Mouse (Mus musculus) liver, postnatal 0 days (tissue): ENCODE data around the gene Ppm1h. TPM values are rescaled to one million over a fixed set of nuclear protein-coding genes. Genes with fewer than 3 reads are reported as not detected.

Experiments used
- ATAC-seq: fragments of 200-750 bp; cut with Nextera tagmentation; 2 replicates; pipeline ENCODE4 v1.8.0; 2017; ENCODE audit warnings: mild to moderate bottlenecking, moderate library complexity
- DNase-seq: peaks from one replicate; pipeline ENCODE4 v3.0.0-alpha.2; 2016
- H3K27ac ChIP-seq: fragments of 300-500 bp; sonication (generic); 2 replicates; pipeline ENCODE4 v1.5.1; 2014; ENCODE audit warnings: antibody characterized with exemption, moderate library complexity, mild to moderate bottlenecking, low read depth
- H3K27me3 ChIP-seq: fragments of 300-500 bp; sonication (generic); 2 replicates; pipeline ENCODE4 v1.6.1; 2014; ENCODE audit warnings: low read length, control low read depth, mixed read lengths; ENCODE audit not compliant: insufficient read depth
- H3K36me3 ChIP-seq: fragments of 300-500 bp; sonication (generic); replicated peaks from 2 replicates; pipeline ENCODE4 v1.6.1; 2014; ENCODE audit warnings: mild to moderate bottlenecking, control low read depth, low read length, moderate library complexity, mixed read lengths; ENCODE audit not compliant: insufficient read depth
- H3K4me1 ChIP-seq: fragments of 300-500 bp; sonication (generic); 2 replicates; pipeline ENCODE4 v1.6.1; 2014; ENCODE audit warnings: antibody characterized with exemption, mild to moderate bottlenecking, control low read depth; ENCODE audit not compliant: insufficient read depth
- H3K4me2 ChIP-seq: fragments of 300-500 bp; sonication (generic); 2 replicates; pipeline ENCODE4 v1.6.1; 2014; ENCODE audit warnings: low read depth, mild to moderate bottlenecking, low read length, moderate library complexity, mixed read lengths
- H3K4me3 ChIP-seq: fragments of 300-500 bp; sonication (generic); 2 replicates; pipeline ENCODE4 v1.5.1; 2014; ENCODE audit warnings: low read depth, low read length
- H3K9ac ChIP-seq: fragments of 300-500 bp; sonication (generic); replicated peaks from 2 replicates; pipeline ENCODE4 v1.6.1; 2014; ENCODE audit warnings: mild to moderate bottlenecking, moderate library complexity
- H3K9me3 ChIP-seq: fragments of 300-500 bp; sonication (generic); 2 replicates; pipeline ENCODE4 v1.6.1; 2016; ENCODE audit warnings: mild to moderate bottlenecking, control low read depth, low read length, mixed read lengths
- CTCF ChIP-seq: sonication (generic); IDR thresholded peaks from 2 replicates; pipeline ENCODE4 v1.5.1; 2016; ENCODE audit warnings: antibody characterized with exemption, low read depth
- EP300 ChIP-seq: IDR thresholded peaks from 2 replicates; pipeline ENCODE4 v1.6.1; 2016; ENCODE audit warnings: antibody characterized with exemption, low read depth, mild to moderate bottlenecking
- WGBS: fragments of 180-500 bp; shearing (Covaris S2); extraction: QIAGEN DNeasy Blood & Tissue Kit; methylation state at CpG from one replicate; pipeline ENCODE4 v1.1.7; 2014; ENCODE audit not compliant: insufficient replicate concordance; 5-methylcytosine and 5-hydroxymethylcytosine counted together
- polyA plus RNA-seq: library from polyadenylated mRNA; unstranded; fragments of >200 nt; fragmentation: Nextera tagmentation; extraction: Ambion mirVana; gene quantifications from 2 replicates; pipeline ENCODE4 v1.2.1, GENCODE M21; 2015

Ppm1h gene
- polyA plus RNA-seq, result 3.1 and 3.9 TPM in 2 replicates

- Histone ChIP-seq H3K4me1 (peaks cover 8% of the 10 kb centered on the region; the same call in 1 of the 2 replicates), H3K9ac (peak within 1 kb of the TSS; percentile 63), H3K27ac (peak within 1 kb of the TSS; percentile 78), H3K9me3 (no peaks in the 10 kb centered on the region), H3K27me3 (peaks cover 12% of the 10 kb centered on the region; the same call in 1 of the 2 replicates), H3K4me3 (peak within 1 kb of the TSS; percentile 74), H3K4me2 (peak within 1 kb of the TSS; percentile 89), H3K36me3 (no peaks in the 10 kb centered on the region)
- 1% methylated on average over 65 of the region's 94 CpGs for WGBS
- DNase-seq, result peak; percentile 75
- peak; percentile 81 for ATAC-seq
- TF ChIP-seq CTCF, result peak; percentile 53
- TF ChIP-seq EP300, result no peak
Measured at GRCm38 (mm10) chr10:122678541-122679436, at the start of gene Ppm1h. Ppm1h (plus strand) TSS chr10:122678762.

DNA sequence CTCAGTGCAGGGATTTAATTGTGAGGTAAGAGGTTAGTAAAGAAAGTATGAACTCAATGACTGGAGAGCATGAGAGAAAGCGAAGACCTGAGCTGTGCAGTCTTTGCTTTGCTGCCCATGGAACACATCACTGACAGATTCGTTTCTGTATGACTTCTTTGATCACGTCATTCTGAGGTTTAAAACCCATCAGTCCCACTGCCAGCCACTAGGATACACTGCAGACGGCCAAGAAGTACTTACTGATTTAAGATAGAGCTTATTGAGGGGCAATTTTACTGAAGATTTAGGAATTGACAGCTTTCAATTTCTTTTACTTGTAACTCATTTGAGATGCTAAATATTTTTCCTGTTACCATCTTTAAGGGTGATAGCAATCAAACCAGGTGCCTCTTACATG, 49.6 kb upstream of the Ppm1h start:
- Histone ChIP-seq H3K36me3 (no peaks in the 10 kb centered on the region), H3K27me3 (no peaks in the 10 kb centered on the region), H3K4me2 (no peak overlapping the region), H3K9ac (no peak overlapping the region), H3K4me3 (no peak overlapping the region), H3K9me3 (no peaks in the 10 kb centered on the region), H3K27ac (no peak overlapping the region), H3K4me1 (no peaks in the 10 kb centered on the region)
- ATAC-seq, result no peak
- no peak for DNase-seq
- 60% methylated on average over 4 of the region's 4 CpGs for WGBS
- TF ChIP-seq EP300 (no peak), CTCF (no peak)

DNA sequence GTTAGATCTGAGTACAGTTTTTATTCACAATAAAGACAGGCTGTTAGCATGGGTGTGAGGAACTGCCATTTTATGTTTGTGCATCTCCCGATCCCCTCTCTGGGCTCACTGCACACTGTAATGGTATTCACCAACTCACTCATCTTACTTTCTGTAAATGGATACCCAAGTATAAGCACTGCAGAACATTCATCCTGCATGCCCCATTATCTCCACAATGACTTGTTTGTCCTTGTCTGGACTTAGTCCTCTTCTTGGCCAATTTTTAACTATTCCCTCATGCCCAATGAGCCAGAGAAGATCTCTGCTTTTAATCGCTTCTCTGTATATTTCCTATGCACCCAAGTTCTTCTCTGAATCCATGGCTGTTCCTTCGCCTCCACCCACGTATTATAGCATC, 38.7 kb upstream of the Ppm1h start:
- WGBS, result 54% methylated on average over 4 of the region's 4 CpGs
- Histone ChIP-seq H3K36me3 (no peaks in the 10 kb centered on the region), H3K4me2 (no peak overlapping the region), H3K9me3 (no peaks in the 10 kb centered on the region), H3K27ac (no peak overlapping the region), H3K4me1 (peaks cover 3% of the 10 kb centered on the region; the same call in 1 of the 2 replicates), H3K27me3 (no peaks in the 10 kb centered on the region), H3K9ac (no peak overlapping the region), H3K4me3 (no peak overlapping the region)
- ATAC-seq (peak; percentile 57), DNase-seq (no peak)
- no peak for TF ChIP-seq CTCF
- no peak for TF ChIP-seq EP300

- no peak for ATAC-seq
Measured at GRCm38 (mm10) chr10:122641263-122641795, 37.2 kb upstream of the Ppm1h start.

GRCm38 (mm10) chr10:122642125-122642524, 36.4 kb upstream of the Ppm1h start:
- ATAC-seq (no peak), DNase-seq (no peak)
- Histone ChIP-seq H3K27me3 (no peaks in the 10 kb centered on the region), H3K9ac (no peak overlapping the region), H3K36me3 (no peaks in the 10 kb centered on the region), H3K4me2 (no peak overlapping the region), H3K9me3 (no peaks in the 10 kb centered on the region), H3K27ac (no peak overlapping the region), H3K4me1 (peaks cover 3% of the 10 kb centered on the region; the same call in 1 of the 2 replicates), H3K4me3 (no peak overlapping the region)
- WGBS, result 72% methylated on average over 4 of the region's 4 CpGs
- TF ChIP-seq CTCF, result no peak
- TF ChIP-seq EP300, result no peak

More at GRCm38 (mm10) chr10:122641263-122641795, 37.2 kb upstream of the Ppm1h start:
- Histone ChIP-seq H3K4me1 (peaks cover 3% of the 10 kb centered on the region; the same call in 1 of the 2 replicates), H3K4me3 (no peak overlapping the region), H3K9ac (no peak overlapping the region), H3K27me3 (no peaks in the 10 kb centered on the region), H3K4me2 (no peak overlapping the region), H3K36me3 (no peaks in the 10 kb centered on the region), H3K9me3 (no peaks in the 10 kb centered on the region), H3K27ac (no peak overlapping the region)
- DNase-seq, result no peak
- 55% methylated on average over 8 of the region's 8 CpGs for WGBS
- no peak for TF ChIP-seq EP300
- no peak for TF ChIP-seq CTCF

DNA sequence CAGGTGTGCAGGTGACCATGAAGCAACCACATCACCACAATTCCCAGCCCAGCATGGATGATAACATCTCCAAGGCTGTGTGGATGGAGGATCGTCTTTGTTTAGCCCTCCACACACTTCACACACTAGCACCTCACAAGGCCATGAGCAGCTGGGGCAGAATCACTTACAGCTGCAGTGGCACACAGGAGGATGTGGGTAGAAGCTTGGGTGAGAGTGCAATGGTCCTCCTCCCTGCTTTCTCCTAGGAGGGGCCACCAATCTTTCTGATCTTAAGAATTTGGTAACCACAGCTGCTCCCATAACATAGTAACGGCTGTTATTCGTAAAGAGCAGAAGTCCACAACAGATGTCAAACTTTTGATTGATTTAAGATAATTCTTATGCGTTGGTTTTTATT, 26.6 kb upstream of the Ppm1h start:
- TF ChIP-seq CTCF (no peak), EP300 (no peak)
- 70% methylated on average over 4 of the region's 4 CpGs for WGBS
- Histone ChIP-seq H3K4me3 (no peak overlapping the region), H3K4me1 (no peaks in the 10 kb centered on the region), H3K4me2 (no peak overlapping the region), H3K9me3 (no peaks in the 10 kb centered on the region), H3K27ac (no peak overlapping the region), H3K9ac (no peak overlapping the region), H3K27me3 (no peaks in the 10 kb centered on the region), H3K36me3 (no peaks in the 10 kb centered on the region)
- ATAC-seq, result no peak
- DNase-seq, result no peak
